Comparison of ENCODE assay signal across 8 mouse cellular contexts in genomic region chr10:95415533-95416360, GRCm38 (mm10). TPM values are rescaled to one million over a fixed set of nuclear protein-coding genes. Genes with fewer than 3 reads are reported as not detected.
DNase-seq lines count a peak whose midpoint lies in the region; ATAC-seq and TF ChIP-seq lines count a peak whose summit lies in the region.

No protein-coding gene starts in this region.

- no peaks in the 10 kb centered on the region for H3K9me3 ChIP-seq in MEL (replicated peaks; ENCODE audit: insufficient read depth, low read length)
- H3K9me3 ChIP-seq in forebrain, embryonic 14.5 days (replicated peaks; ENCODE audit: control insufficient read depth, low read length), result no peaks in the 10 kb centered on the region

- WGBS in forebrain, embryonic 14.5 days, result under 1% methylated on average over 63 of the region's 65 CpGs

- TF ChIP-seq POLR2A in MEL (IDR thresholded peaks at IDR 0.05; ENCODE audit: control insufficient read depth in 1 of 2, insufficient read depth in 1 of 2, low read depth in 1 of 2, low read length in 2 of 2, poor library complexity in 1 of 2), result no peak; a peak in 1 of 4 replicates

- no peaks in the 10 kb centered on the region for H3K36me3 ChIP-seq in MEL (ENCODE audit: control insufficient read depth in 1 of 2, insufficient read depth in 2 of 2, low read length in 2 of 2)
- H3K36me3 ChIP-seq in forebrain, embryonic 14.5 days (ENCODE audit: control insufficient read depth, insufficient read depth, low read length), result peaks cover 10% of the 10 kb centered on the region; the same call in 1 of the 2 replicates

- H3K79me2 ChIP-seq in MEL (ENCODE audit: control insufficient read depth, insufficient read depth, low read length, poor library complexity), result peaks cover 19% of the 10 kb centered on the region

- intact Hi-C loops in heart, postnatal 25 days (cut with DNase I), result loop anchor here (1.0 to 5.0 kb wide), 5 partner anchors 17 to 198 kb away; no protein-coding TSS in a partner anchor

- ATAC-seq in forebrain, embryonic 14.5 days, result peak; percentile 49

- DNase-seq in MEL (ENCODE audit: low read depth, low spot score), result peak; percentile 79
- DNase-seq in brain, adult 2 months (ENCODE audit: low read depth, low spot score), result peak; percentile 66
- peak; percentile 78 for DNase-seq in forebrain, embryonic 14.5 days (ENCODE audit: low spot score)
- DNase-seq in heart, postnatal 25 days (ENCODE audit: low spot score), result peak; percentile 34
- DNase-seq in layer of hippocampus, postnatal 10 days (ENCODE audit: low spot score in 2 of 2), result peak; percentile 47 to 66
- DNase-seq in lung, postnatal 10 days, result peak; percentile 79
- DNase-seq in right cerebral cortex, adult 18-20 months, result peak; percentile 63
- peak; percentile 53 to 63 for DNase-seq in urinary bladder, postnatal 4 days (ENCODE audit: low spot score in 2 of 2)

- TF ChIP-seq RAD21 in MEL (IDR thresholded peaks at IDR 0.05; ENCODE audit: low read depth, low read length), result no peak

- H3K4me1 ChIP-seq in MEL (ENCODE audit: control insufficient read depth in 1 of 2, insufficient read depth in 2 of 2, low read length in 2 of 2), result no peaks in the 10 kb centered on the region
- peaks cover 3% of the 10 kb centered on the region; the same call in 1 of the 2 replicates for H3K4me1 ChIP-seq in forebrain, embryonic 14.5 days (ENCODE audit: control insufficient read depth, insufficient read depth, low read length)

- H3K4me3 ChIP-seq in MEL (ENCODE audit: control insufficient read depth in 1 of 2, insufficient read depth in 1 of 2, low read depth in 2 of 2, low read length in 2 of 2), result peak overlapping the region; percentile 49 to 54
- peak overlapping the region; percentile 76 for H3K4me3 ChIP-seq in forebrain, embryonic 14.5 days (ENCODE audit: low read depth, low read length)

- H3K4me2 ChIP-seq in forebrain, embryonic 14.5 days (ENCODE audit: low read length), result peak overlapping the region; percentile 97

- peak in 1 of 2 experiments; percentile 16; a peak in 1 of 4 replicates for TF ChIP-seq EP300 in MEL (IDR thresholded peaks at IDR 0.05; ENCODE audit: low read depth in 1 of 2, low read length in 2 of 2)

- H3K27me3 ChIP-seq in MEL (ENCODE audit: control insufficient read depth in 1 of 2, insufficient read depth in 2 of 2, low read length in 2 of 2), result 0 out of 4 replicates have a peak, but pooled peaks cover 0 to 1% of the 10 kb centered on the region in 2 experiments
- H3K27me3 ChIP-seq in forebrain, embryonic 14.5 days (replicated peaks; ENCODE audit: control insufficient read depth, insufficient read depth, low read length), result no peaks in the 10 kb centered on the region

- H3K27ac ChIP-seq in MEL (ENCODE audit: control insufficient read depth, low read depth, low read length), result peak overlapping the region; percentile 95
- peak overlapping the region; percentile 94 for H3K27ac ChIP-seq in forebrain, embryonic 14.5 days (ENCODE audit: low read depth, low read length)

- TF ChIP-seq CTCF in MEL (IDR thresholded peaks at IDR 0.05 in 2 of 3, conservative IDR thresholded peaks at IDR 0.05 in 1 of 3; ENCODE audit: control insufficient read depth in 1 of 3, insufficient read depth in 1 of 3, low read depth in 2 of 3, low read length in 3 of 3, poor library complexity in 1 of 3, severe bottlenecking in 1 of 3), result 0 out of 6 replicates have a peak, but pooled peaks of 1 of the 3 experiments have one; percentile 14

- peak overlapping the region; percentile 100 for H3K9ac ChIP-seq in MEL (ENCODE audit: control insufficient read depth, low read depth, low read length, poor library complexity, severe bottlenecking)
- H3K9ac ChIP-seq in forebrain, embryonic 14.5 days (ENCODE audit: low read length), result peak overlapping the region; percentile 80

TF ChIP-seq in MEL, 35 proteins besides CTCF, POLR2A, EP300 and RAD21:
- TF ChIP-seq RCOR1 (IDR thresholded peaks at IDR 0.05; ENCODE audit: low read depth, low read length), result 0 out of 2 replicates have a peak, but pooled peaks have one; percentile 6
- TF ChIP-seq SIN3A (IDR thresholded peaks at IDR 0.05; ENCODE audit: low read length), result peak; percentile 8; the same call in 1 of the 2 replicates
- 0 out of 2 replicates have a peak, but pooled peaks have one; percentile 80 for TF ChIP-seq CHD1 (IDR thresholded peaks at IDR 0.05; ENCODE audit: low read depth, low read length)
- 0 out of 2 replicates have a peak, but pooled peaks have one; percentile 24 for TF ChIP-seq MAX (IDR thresholded peaks at IDR 0.05; ENCODE audit: low read length)
- peak; percentile 80 for TF ChIP-seq MAZ (IDR thresholded peaks at IDR 0.05; ENCODE audit: low read depth, low read length)
- no peak for TF ChIP-seq MAFK (IDR thresholded peaks at IDR 0.05; ENCODE audit: borderline replicate concordance, low read depth, low read length)
- TF ChIP-seq ZKSCAN1 (IDR thresholded peaks at IDR 0.05; ENCODE audit: low read depth, low read length), result no peak
- TF ChIP-seq CHD2 (IDR thresholded peaks at IDR 0.05; ENCODE audit: low read length), result no peak
- TF ChIP-seq UBTF (IDR thresholded peaks at IDR 0.05; ENCODE audit: borderline replicate concordance, insufficient read depth, low read depth, low read length), result peak; percentile 93; the same call in 1 of the 2 replicates
- 0 out of 2 replicates have a peak, but pooled peaks have one; percentile 5 for TF ChIP-seq TCF12 (IDR thresholded peaks at IDR 0.05; ENCODE audit: low read depth, low read length)
- no peak for TF ChIP-seq TAL1 (IDR thresholded peaks at IDR 0.05; ENCODE audit: low read length)
- 0 out of 2 replicates have a peak, but pooled peaks have one; percentile 31 for TF ChIP-seq HCFC1 (IDR thresholded peaks at IDR 0.05; ENCODE audit: low read depth, low read length)

RNA-seq across cellular contexts. Expression of gene Socs2, which starts 1.2 kb away (rescaled TPM):
- 16.0 and 16.5 TPM in 2 replicates for total RNA-seq in MEL (2012; rRNA removed)
- polyA plus RNA-seq in MEL (2012; ENCODE audit: insufficient read depth in 1 of 2, insufficient read length in 2 of 2, low read depth in 1 of 2, low replicate concordance in 2 of 2, missing spikeins in 1 of 2), result 10 to 100 TPM in 1 of 2 experiments, not detected in 1; 24.9 TPM
- polyA plus RNA-seq in forebrain, embryonic 14.5 days (2014; fragmentation: Nextera tagmentation; extraction: Ambion mirVana), result 145 and 148 TPM in 2 replicates
- total RNA-seq in heart, postnatal 25 days (2021), result 10 to 100 TPM; 46.3 to 59.1 TPM
- 10 to 100 TPM; 73.9 to 75.7 TPM for total RNA-seq in layer of hippocampus, postnatal 10 days (2021)

Comparison
In these comparisons a context has a peak if more than half of its experiments do, and no peak if none do; other contexts are left out.
1. Peak in every context shown above with its lines: DNase-seq, ATAC-seq, H3K4me3 ChIP-seq and H3K27ac ChIP-seq.